Mouse (Mus musculus) ES-E14 (cell line): ENCODE data around the gene Dtnbp1.

Experiments used
- HCFC1 ChIP-seq: IDR thresholded peaks from 2 replicates; pipeline ENCODE4 v1.6.1; 2012; ENCODE audit warnings: low read length, inconsistent platforms, borderline replicate concordance; ENCODE audit not compliant: insufficient read depth
- MAFK ChIP-seq: IDR thresholded peaks from 2 replicates; pipeline ENCODE4 v1.6.1; 2014; ENCODE audit warnings: mild to moderate bottlenecking, low read depth, low read length, inconsistent platforms; ENCODE audit not compliant: insufficient read depth
- ZNF384 ChIP-seq: IDR thresholded peaks from 2 replicates; pipeline ENCODE4 v1.6.1; 2012; ENCODE audit warnings: low read depth, low read length, inconsistent platforms

DNA sequence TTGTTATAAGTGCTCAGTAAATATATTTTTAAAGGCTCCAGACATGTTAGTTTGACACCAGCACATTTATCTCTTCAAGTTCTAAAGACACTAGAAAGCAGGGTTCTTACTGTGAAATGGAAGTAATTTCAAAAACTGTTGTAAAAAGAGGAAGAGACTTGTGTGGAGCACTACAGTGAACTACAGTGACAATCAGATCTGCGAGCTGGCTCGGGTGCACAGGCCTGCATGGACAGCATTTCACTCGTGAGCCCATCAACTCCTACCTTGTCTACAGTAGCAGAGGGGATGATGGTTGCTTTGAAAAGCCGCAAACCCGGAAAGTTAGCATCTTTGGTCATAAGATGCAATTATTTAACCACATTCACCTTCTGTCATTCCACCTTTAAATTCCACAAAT is 5.6 kb downstream of the Dtnbp1 start:
- TF ChIP-seq HCFC1 (no peak), ZNF384 (no peak), MAFK (no peak)
